18 mouse cellular contexts compared by ENCODE assay signal in genomic region chr11:22650771-22651170, GRCm38 (mm10).
"Had no signal": no experiment of that assay in that cellular context is flagged by ENCODE, and none has a peak within 500 bp of the region (broad histone marks: within the 10 kb centered on the region; RNA-seq: fewer than 3 reads in every experiment).

No protein-coding gene starts in this region.

- H3K27me3 ChIP-seq: midbrain, embryonic 12.5 days; neural tube, embryonic 13.5 days; neural tube, embryonic 15.5 days had no signal

- H3K4me3 ChIP-seq: midbrain, embryonic 10.5 days; midbrain, embryonic 12.5 days; myocyte; neural tube, embryonic 13.5 days; neural tube, embryonic 15.5 days had no signal

- H3K4me1 ChIP-seq: midbrain, embryonic 12.5 days; neural tube, embryonic 15.5 days had no signal

- DNase-seq: lung, adult 18-20 months; lung, embryonic 14.5 days; lung, postnatal 10 days; lung, postnatal 4 days; midbrain, embryonic 14.5 days; retina, postnatal 1 day; right cerebral cortex, adult 18-20 months; right cerebral cortex, postnatal 25 days; right cerebral cortex, postnatal 4 days; spleen, adult 18-20 months; thymus, adult 18-20 months; thymus, postnatal 14 days; thymus, postnatal 36 days had no signal

- H3K36me3 ChIP-seq: midbrain, embryonic 10.5 days; midbrain, embryonic 12.5 days; neural tube, embryonic 13.5 days; neural tube, embryonic 15.5 days had no signal

- H3K9me3 ChIP-seq: midbrain, embryonic 10.5 days; midbrain, embryonic 12.5 days; neural tube, embryonic 13.5 days; neural tube, embryonic 15.5 days had no signal
